Mouse (Mus musculus) retina, postnatal 7 days (tissue): Measurements from ENCODE around the gene Cd300lg.

Experiments
- DNase-seq: peaks from one replicate; pipeline ENCODE4 v3.0.0-alpha.2; 2012; ENCODE audit warnings: low read depth, low spot score

Gene Cd300lg

GRCm38 (mm10) chr11:102096446-102096845 lies 55.1 kb downstream of the Cd300lg start:
- no peak for DNase-seq

GRCm38 (mm10) chr11:102096887-102097391 lies 55.6 kb downstream of the Cd300lg start:
- peak; percentile 76 for DNase-seq

GRCm38 (mm10) chr11:102101219-102101618 lies 59.9 kb downstream of the Cd300lg start, which contains the start of gene Ppy:
Ppy (minus strand) TSS chr11:102101319.
- DNase-seq, result no peak

- DNase-seq, result peak; percentile 56
Measured at GRCm38 (mm10) chr11:102102485-102103258, 61.4 kb downstream of the Cd300lg start.
